Mouse (Mus musculus): ENCODE data around the gene Tmem219. TPM values are rescaled to one million over a fixed set of nuclear protein-coding genes. Genes with fewer than 3 reads are reported as not detected.
A peak's percentile ranks its signal among the peaks of the same experiment; 100 is the strongest.

The Tmem219 gene
- polyA plus RNA-seq, 1 experiment from 2014 or later, result 36.3 TPM

- DNase-seq (ENCODE audit: low spot score) (no peak), ATAC-seq (ENCODE audit: low FRiP score, low TSS enrichment) (no peak)
- no peak overlapping the region for H3K9ac ChIP-seq (ENCODE audit: low read length)
- no peak for TF ChIP-seq CTCF (IDR thresholded peaks at IDR 0.05; ENCODE audit: low read depth)
- no peak for TF ChIP-seq EP300 (optimal IDR thresholded peaks at IDR 0.05)
- no peaks in the 10 kb centered on the region for H3K9me3 ChIP-seq (ENCODE audit: control insufficient read depth, low read length)
- H3K4me1 ChIP-seq (replicated peaks; ENCODE audit: control insufficient read depth, insufficient read depth), result 0 out of 2 replicates have a peak, but pooled peaks cover 2% of the 10 kb centered on the region
- H3K36me3 ChIP-seq (ENCODE audit: control insufficient read depth, insufficient read depth, low read length), result no peaks in the 10 kb centered on the region
- no peak overlapping the region for H3K4me2 ChIP-seq (replicated peaks; ENCODE audit: low read depth)
- no peak overlapping the region for H3K27ac ChIP-seq (replicated peaks)
- no peaks in the 10 kb centered on the region for H3K27me3 ChIP-seq (ENCODE audit: control insufficient read depth, insufficient read depth, low read length)
- no peak overlapping the region for H3K4me3 ChIP-seq (ENCODE audit: low read depth, low read length)
- WGBS, result 82% methylated on average over 2 of the region's 2 CpGs
Observed at GRCm38 (mm10) chr7:126932652-126933051, 9.9 kb upstream of the Tmem219 start.

GRCm38 (mm10) chr7:126929046-126929445 lies 6.3 kb upstream of the Tmem219 start:
- Histone ChIP-seq H3K27me3 (ENCODE audit: control insufficient read depth, insufficient read depth, low read length) (no peaks in the 10 kb centered on the region), H3K4me2 (replicated peaks; ENCODE audit: low read depth) (peak overlapping the region; percentile 99), H3K36me3 (ENCODE audit: control insufficient read depth, insufficient read depth, low read length) (no peaks in the 10 kb centered on the region), H3K4me1 (replicated peaks; ENCODE audit: control insufficient read depth, insufficient read depth) (0 out of 2 replicates have a peak, but pooled peaks cover 2% of the 10 kb centered on the region), H3K9me3 (ENCODE audit: control insufficient read depth, low read length) (no peaks in the 10 kb centered on the region), H3K4me3 (ENCODE audit: low read depth, low read length) (peak overlapping the region; percentile 80), H3K27ac (replicated peaks) (peak overlapping the region; percentile 82), H3K9ac (ENCODE audit: low read length) (peak overlapping the region; percentile 80)
- ATAC-seq (ENCODE audit: low FRiP score, low TSS enrichment), result peak; percentile 65
- DNase-seq (ENCODE audit: low spot score), result no peak
- TF ChIP-seq EP300 (optimal IDR thresholded peaks at IDR 0.05) (no peak), CTCF (IDR thresholded peaks at IDR 0.05; ENCODE audit: low read depth) (no peak)
- WGBS, result under 1% methylated on average over 27 of the region's 27 CpGs

GRCm38 (mm10) chr7:126928384-126929037 lies 5.8 kb upstream of the Tmem219 start, which contains the start of gene Kctd13:
TSS of gene Kctd13 (plus strand) at chr7:126928879.
- WGBS, result 2% methylated on average over 56 of the region's 56 CpGs
- DNase-seq (ENCODE audit: low spot score) (peak; percentile 96), ATAC-seq (ENCODE audit: low FRiP score, low TSS enrichment) (peak; percentile 96)
- Histone ChIP-seq H3K36me3 (ENCODE audit: control insufficient read depth, insufficient read depth, low read length) (no peaks in the 10 kb centered on the region), H3K27ac (replicated peaks) (peak within 1 kb of the TSS; percentile 82), H3K9me3 (ENCODE audit: control insufficient read depth, low read length) (no peaks in the 10 kb centered on the region), H3K4me2 (replicated peaks; ENCODE audit: low read depth) (peak within 1 kb of the TSS; percentile 99), H3K4me1 (replicated peaks; ENCODE audit: control insufficient read depth, insufficient read depth) (0 out of 2 replicates have a peak, but pooled peaks cover 2% of the 10 kb centered on the region), H3K27me3 (ENCODE audit: control insufficient read depth, insufficient read depth, low read length) (no peaks in the 10 kb centered on the region), H3K4me3 (ENCODE audit: low read depth, low read length) (peak within 1 kb of the TSS; percentile 80), H3K9ac (ENCODE audit: low read length) (peak within 1 kb of the TSS; percentile 80)
- TF ChIP-seq CTCF (IDR thresholded peaks at IDR 0.05; ENCODE audit: low read depth) (no peak), EP300 (optimal IDR thresholded peaks at IDR 0.05) (no peak)

GRCm38 (mm10) chr7:126926299-126926698 lies 3.6 kb upstream of the Tmem219 start:
- Histone ChIP-seq H3K4me2 (replicated peaks; ENCODE audit: low read depth) (no peak overlapping the region), H3K4me3 (ENCODE audit: low read depth, low read length) (no peak overlapping the region), H3K4me1 (replicated peaks; ENCODE audit: control insufficient read depth, insufficient read depth) (peaks cover 6% of the 10 kb centered on the region; the same call in 1 of the 2 replicates), H3K9me3 (ENCODE audit: control insufficient read depth, low read length) (no peaks in the 10 kb centered on the region), H3K27me3 (ENCODE audit: control insufficient read depth, insufficient read depth, low read length) (no peaks in the 10 kb centered on the region), H3K27ac (replicated peaks) (no peak overlapping the region), H3K36me3 (ENCODE audit: control insufficient read depth, insufficient read depth, low read length) (no peaks in the 10 kb centered on the region), H3K9ac (ENCODE audit: low read length) (no peak overlapping the region)
- DNase-seq (ENCODE audit: low spot score), result no peak
- ATAC-seq (ENCODE audit: low FRiP score, low TSS enrichment), result no peak
- WGBS, result 23% methylated on average over 3 of the region's 3 CpGs
- TF ChIP-seq CTCF (IDR thresholded peaks at IDR 0.05; ENCODE audit: low read depth), result no peak
- TF ChIP-seq EP300 (optimal IDR thresholded peaks at IDR 0.05), result no peak

GRCm38 (mm10) chr7:126923999-126924398 lies 1.3 kb upstream of the Tmem219 start:
- ATAC-seq (ENCODE audit: low FRiP score, low TSS enrichment) (no peak), DNase-seq (ENCODE audit: low spot score) (no peak)
- Histone ChIP-seq H3K4me3 (ENCODE audit: low read depth, low read length) (no peak overlapping the region), H3K9ac (ENCODE audit: low read length) (no peak overlapping the region), H3K36me3 (ENCODE audit: control insufficient read depth, insufficient read depth, low read length) (no peaks in the 10 kb centered on the region), H3K27me3 (ENCODE audit: control insufficient read depth, insufficient read depth, low read length) (no peaks in the 10 kb centered on the region), H3K4me2 (replicated peaks; ENCODE audit: low read depth) (no peak overlapping the region), H3K4me1 (replicated peaks; ENCODE audit: control insufficient read depth, insufficient read depth) (peaks cover 3% of the 10 kb centered on the region; the same call in 1 of the 2 replicates), H3K9me3 (ENCODE audit: control insufficient read depth, low read length) (no peaks in the 10 kb centered on the region), H3K27ac (replicated peaks) (peak overlapping the region; percentile 18; the same call in 1 of the 2 replicates)
- TF ChIP-seq CTCF (IDR thresholded peaks at IDR 0.05; ENCODE audit: low read depth) (no peak), EP300 (optimal IDR thresholded peaks at IDR 0.05) (no peak)
- WGBS, result 66% methylated on average over 5 of the region's 5 CpGs

GRCm38 (mm10) chr7:126921563-126921962 lies 1.2 kb downstream of the Tmem219 start:
- no peak for DNase-seq (ENCODE audit: low spot score)
- Histone ChIP-seq H3K27ac (replicated peaks) (no peak overlapping the region), H3K9me3 (ENCODE audit: control insufficient read depth, low read length) (no peaks in the 10 kb centered on the region), H3K4me1 (replicated peaks; ENCODE audit: control insufficient read depth, insufficient read depth) (peaks cover 3% of the 10 kb centered on the region; the same call in 1 of the 2 replicates), H3K9ac (ENCODE audit: low read length) (no peak overlapping the region), H3K4me3 (ENCODE audit: low read depth, low read length) (no peak overlapping the region), H3K27me3 (ENCODE audit: control insufficient read depth, insufficient read depth, low read length) (no peaks in the 10 kb centered on the region), H3K4me2 (replicated peaks; ENCODE audit: low read depth) (no peak overlapping the region), H3K36me3 (ENCODE audit: control insufficient read depth, insufficient read depth, low read length) (no peaks in the 10 kb centered on the region)
- 80% methylated on average over 2 of the region's 2 CpGs for WGBS
- TF ChIP-seq EP300 (optimal IDR thresholded peaks at IDR 0.05), result no peak
- no peak for TF ChIP-seq CTCF (IDR thresholded peaks at IDR 0.05; ENCODE audit: low read depth)
- no peak for ATAC-seq (ENCODE audit: low FRiP score, low TSS enrichment)

Measured in stomach, postnatal 0 days (tissue).